Mouse (Mus musculus): ENCODE data around the gene Rab25. TPM values are rescaled to one million over a fixed set of nuclear protein-coding genes. Genes with fewer than 3 reads are reported as not detected.

The Rab25 gene
- polyA plus RNA-seq, 1 experiment from 2014 or later: 0.78 TPM

GRCm38 (mm10) chr3:88527565-88527964 is 20.5 kb downstream of the Rab25 start:
- Histone ChIP-seq H3K4me3 (ENCODE audit: low read depth, low read length) (no peak overlapping the region), H3K27ac (ENCODE audit: low read depth, low read length) (peak overlapping the region; percentile 3; the same call in 1 of the 2 replicates), H3K4me2 (ENCODE audit: low read depth) (peak overlapping the region; percentile 19), H3K27me3 (ENCODE audit: control insufficient read depth, insufficient read depth, low read length) (no peaks in the 10 kb centered on the region), H3K36me3 (ENCODE audit: control insufficient read depth, insufficient read depth, low read length) (peaks cover 2% of the 10 kb centered on the region; the same call in 1 of the 2 replicates), H3K9ac (ENCODE audit: low read length) (peak overlapping the region; percentile 0), H3K4me1 (ENCODE audit: control insufficient read depth, insufficient read depth, low read length) (peaks cover 21% of the 10 kb centered on the region), H3K9me3 (ENCODE audit: control insufficient read depth, low read length) (no peaks in the 10 kb centered on the region)
- ATAC-seq (ENCODE audit: insufficient read depth, low FRiP score, low TSS enrichment): no peak
- WGBS: 19% methylated on average over 8 of the region's 8 CpGs
- DNase-seq (ENCODE audit: low spot score): no peak

GRCm38 (mm10) chr3:88526157-88527131 is 21.7 kb downstream of the Rab25 start:
- 38% methylated on average over 17 of the region's 17 CpGs for WGBS
- Histone ChIP-seq H3K36me3 (ENCODE audit: control insufficient read depth, insufficient read depth, low read length) (peaks cover 2% of the 10 kb centered on the region; the same call in 1 of the 2 replicates), H3K4me2 (ENCODE audit: low read depth) (peak overlapping the region; percentile 22; the same call in 1 of the 2 replicates), H3K4me1 (ENCODE audit: control insufficient read depth, insufficient read depth, low read length) (peaks cover 21% of the 10 kb centered on the region), H3K9ac (ENCODE audit: low read length) (no peak overlapping the region), H3K27me3 (ENCODE audit: control insufficient read depth, insufficient read depth, low read length) (no peaks in the 10 kb centered on the region), H3K9me3 (ENCODE audit: control insufficient read depth, low read length) (no peaks in the 10 kb centered on the region), H3K27ac (ENCODE audit: low read depth, low read length) (no peak overlapping the region), H3K4me3 (ENCODE audit: low read depth, low read length) (no peak overlapping the region)
- DNase-seq (ENCODE audit: low spot score): peak; percentile 92
- ATAC-seq (ENCODE audit: insufficient read depth, low FRiP score, low TSS enrichment): peak; percentile 74

GRCm38 (mm10) chr3:88525021-88525420 is 23.1 kb downstream of the Rab25 start:
- 88% methylated on average over 5 of the region's 5 CpGs for WGBS
- H3K27ac ChIP-seq (ENCODE audit: low read depth, low read length): no peak overlapping the region
- ATAC-seq (ENCODE audit: insufficient read depth, low FRiP score, low TSS enrichment): no peak

GRCm38 (mm10) chr3:88523027-88523426 is 25.1 kb downstream of the Rab25 start:
- no peak for ATAC-seq (ENCODE audit: insufficient read depth, low FRiP score, low TSS enrichment)
- H3K9ac ChIP-seq (ENCODE audit: low read length): no peak overlapping the region
- H3K9me3 ChIP-seq (ENCODE audit: control insufficient read depth, low read length): no peaks in the 10 kb centered on the region
- H3K27ac ChIP-seq (ENCODE audit: low read depth, low read length): no peak overlapping the region
- no peaks in the 10 kb centered on the region for H3K27me3 ChIP-seq (ENCODE audit: control insufficient read depth, insufficient read depth, low read length)
- peaks cover 2% of the 10 kb centered on the region; the same call in 1 of the 2 replicates for H3K36me3 ChIP-seq (ENCODE audit: control insufficient read depth, insufficient read depth, low read length)
- H3K4me2 ChIP-seq (ENCODE audit: low read depth): no peak overlapping the region
- WGBS: 90% methylated on average over 8 of the region's 8 CpGs
- no peak for DNase-seq (ENCODE audit: low spot score)
- H3K4me1 ChIP-seq (ENCODE audit: control insufficient read depth, insufficient read depth, low read length): peaks cover 11% of the 10 kb centered on the region
- H3K4me3 ChIP-seq (ENCODE audit: low read depth, low read length): no peak overlapping the region

More at GRCm38 (mm10) chr3:88525021-88525420, 23.1 kb downstream of the Rab25 start:
- H3K9ac ChIP-seq (ENCODE audit: low read length): no peak overlapping the region
- H3K9me3 ChIP-seq (ENCODE audit: control insufficient read depth, low read length): no peaks in the 10 kb centered on the region
- H3K27me3 ChIP-seq (ENCODE audit: control insufficient read depth, insufficient read depth, low read length): no peaks in the 10 kb centered on the region
- DNase-seq (ENCODE audit: low spot score): no peak
- no peak overlapping the region for H3K4me3 ChIP-seq (ENCODE audit: low read depth, low read length)
- H3K4me2 ChIP-seq (ENCODE audit: low read depth): no peak overlapping the region
- peaks cover 19% of the 10 kb centered on the region for H3K4me1 ChIP-seq (ENCODE audit: control insufficient read depth, insufficient read depth, low read length)
- H3K36me3 ChIP-seq (ENCODE audit: control insufficient read depth, insufficient read depth, low read length): peaks cover 2% of the 10 kb centered on the region; the same call in 1 of the 2 replicates

GRCm38 (mm10) chr3:88521803-88522331 is 26.2 kb downstream of the Rab25 start:
- Histone ChIP-seq H3K36me3 (ENCODE audit: control insufficient read depth, insufficient read depth, low read length) (peaks cover 2% of the 10 kb centered on the region; the same call in 1 of the 2 replicates), H3K9me3 (ENCODE audit: control insufficient read depth, low read length) (no peaks in the 10 kb centered on the region), H3K27ac (ENCODE audit: low read depth, low read length) (no peak overlapping the region), H3K9ac (ENCODE audit: low read length) (no peak overlapping the region), H3K4me3 (ENCODE audit: low read depth, low read length) (no peak overlapping the region), H3K4me2 (ENCODE audit: low read depth) (no peak overlapping the region), H3K27me3 (ENCODE audit: control insufficient read depth, insufficient read depth, low read length) (no peaks in the 10 kb centered on the region), H3K4me1 (ENCODE audit: control insufficient read depth, insufficient read depth, low read length) (peaks cover 3% of the 10 kb centered on the region; the same call in 1 of the 2 replicates)
- no peak for ATAC-seq (ENCODE audit: insufficient read depth, low FRiP score, low TSS enrichment)
- WGBS: 34% methylated on average over 9 of the region's 9 CpGs
- peak; percentile 80 for DNase-seq (ENCODE audit: low spot score)

GRCm38 (mm10) chr3:88521156-88521555 is 26.9 kb downstream of the Rab25 start:
- H3K4me2 ChIP-seq (ENCODE audit: low read depth): no peak overlapping the region
- H3K4me1 ChIP-seq (ENCODE audit: control insufficient read depth, insufficient read depth, low read length): no peaks in the 10 kb centered on the region
- no peaks in the 10 kb centered on the region for H3K9me3 ChIP-seq (ENCODE audit: control insufficient read depth, low read length)
- 94% methylated on average over 6 of the region's 6 CpGs for WGBS
- no peak for ATAC-seq (ENCODE audit: insufficient read depth, low FRiP score, low TSS enrichment)
- H3K27me3 ChIP-seq (ENCODE audit: control insufficient read depth, insufficient read depth, low read length): no peaks in the 10 kb centered on the region
- DNase-seq (ENCODE audit: low spot score): no peak
- no peak overlapping the region for H3K4me3 ChIP-seq (ENCODE audit: low read depth, low read length)
- no peak overlapping the region for H3K27ac ChIP-seq (ENCODE audit: low read depth, low read length)
- H3K9ac ChIP-seq (ENCODE audit: low read length): no peak overlapping the region
- peaks cover 2% of the 10 kb centered on the region; the same call in 1 of the 2 replicates for H3K36me3 ChIP-seq (ENCODE audit: control insufficient read depth, insufficient read depth, low read length)

- Histone ChIP-seq H3K27me3 (ENCODE audit: control insufficient read depth, insufficient read depth, low read length) (no peaks in the 10 kb centered on the region), H3K27ac (ENCODE audit: low read depth, low read length) (no peak overlapping the region), H3K4me3 (ENCODE audit: low read depth, low read length) (no peak overlapping the region), H3K9ac (ENCODE audit: low read length) (no peak overlapping the region), H3K4me2 (ENCODE audit: low read depth) (no peak overlapping the region), H3K4me1 (ENCODE audit: control insufficient read depth, insufficient read depth, low read length) (no peaks in the 10 kb centered on the region), H3K36me3 (ENCODE audit: control insufficient read depth, insufficient read depth, low read length) (peaks cover 2% of the 10 kb centered on the region; the same call in 1 of the 2 replicates), H3K9me3 (ENCODE audit: control insufficient read depth, low read length) (no peaks in the 10 kb centered on the region)
- no peak for ATAC-seq (ENCODE audit: insufficient read depth, low FRiP score, low TSS enrichment)
- WGBS: 73% methylated on average over 2 of the region's 2 CpGs
- no peak for DNase-seq (ENCODE audit: low spot score)
Measured at GRCm38 (mm10) chr3:88520078-88520477, 28.0 kb downstream of the Rab25 start.

- Histone ChIP-seq H3K27me3 (ENCODE audit: control insufficient read depth, insufficient read depth, low read length) (no peaks in the 10 kb centered on the region), H3K9ac (ENCODE audit: low read length) (no peak overlapping the region), H3K36me3 (ENCODE audit: control insufficient read depth, insufficient read depth, low read length) (peaks cover 2% of the 10 kb centered on the region; the same call in 1 of the 2 replicates), H3K4me3 (ENCODE audit: low read depth, low read length) (no peak overlapping the region), H3K9me3 (ENCODE audit: control insufficient read depth, low read length) (no peaks in the 10 kb centered on the region), H3K27ac (ENCODE audit: low read depth, low read length) (no peak overlapping the region), H3K4me1 (ENCODE audit: control insufficient read depth, insufficient read depth, low read length) (no peaks in the 10 kb centered on the region), H3K4me2 (ENCODE audit: low read depth) (no peak overlapping the region)
- no peak for DNase-seq (ENCODE audit: low spot score)
- WGBS: 63% methylated on average over 4 of the region's 4 CpGs
- ATAC-seq (ENCODE audit: insufficient read depth, low FRiP score, low TSS enrichment): no peak
Measured at GRCm38 (mm10) chr3:88518411-88518810, 29.7 kb downstream of the Rab25 start.
